Mouse (Mus musculus) frontal cortex, adult 2 months (tissue): ENCODE data around the gene Gm20604. TPM values are rescaled to one million over a fixed set of nuclear protein-coding genes. Genes with fewer than 3 reads are reported as not detected.

ENCODE experiments used
- DNase-seq, 2 experiments: peaks; one replicate each; pipeline ENCODE4 v3.0.0; 2022; ENCODE audit warnings: low spot score in 1 of 2; ENCODE audit errors: extremely low spot score in 1 of 2
- polyA plus RNA-seq: library from polyadenylated mRNA; depleted of rRNA; stranded (reverse); fragments of >200 nt; gene quantifications from 2 replicates; pipeline ENCODE4 v1.2.3, GENCODE M21; 2012; rRNA removed

Gene Gm20604
- 28.2 and 30.8 TPM in 2 replicates for polyA plus RNA-seq

GRCm38 (mm10) chr12:102758403-102758756 is at the start of gene Gm20604:
TSS of gene Gm20604 (minus strand) at chr12:102758672.
- no peak for DNase-seq

- no peak for DNase-seq
Measured at GRCm38 (mm10) chr12:102799528-102799927, 41.1 kb upstream of the Gm20604 start.

GRCm38 (mm10) chr12:102787927-102788326 is 29.5 kb upstream of the Gm20604 start:
- no peak for DNase-seq

- peak in 1 of 2 experiments; percentile 21 for DNase-seq
Measured at GRCm38 (mm10) chr12:102785593-102785985, 27.1 kb upstream of the Gm20604 start.

GRCm38 (mm10) chr12:102784899-102785592 is 26.6 kb upstream of the Gm20604 start:
- no peak for DNase-seq

- no peak for DNase-seq
Measured at GRCm38 (mm10) chr12:102782841-102783240, 24.4 kb upstream of the Gm20604 start.

GRCm38 (mm10) chr12:102779452-102779851 is 21.0 kb upstream of the Gm20604 start:
- no peak for DNase-seq

GRCm38 (mm10) chr12:102778151-102778550 is 19.7 kb upstream of the Gm20604 start:
- no peak for DNase-seq

GRCm38 (mm10) chr12:102776035-102776434 is 17.6 kb upstream of the Gm20604 start:
- no peak for DNase-seq

GRCm38 (mm10) chr12:102772676-102773075 is 14.2 kb upstream of the Gm20604 start:
- no peak for DNase-seq

- no peak for DNase-seq
Measured at GRCm38 (mm10) chr12:102771601-102772000, 13.1 kb upstream of the Gm20604 start.

- no peak for DNase-seq
Measured at GRCm38 (mm10) chr12:102769000-102769399, 10.5 kb upstream of the Gm20604 start.

- DNase-seq: no peak
Measured at GRCm38 (mm10) chr12:102763696-102764095, 5.2 kb upstream of the Gm20604 start.

- DNase-seq: no peak
Measured at GRCm38 (mm10) chr12:102761668-102762067, 3.2 kb upstream of the Gm20604 start.

- no peak for DNase-seq
Measured at GRCm38 (mm10) chr12:102758936-102759335, 464 bp upstream of the Gm20604 start.

- peak; percentile 95 to 97 for DNase-seq
Measured at GRCm38 (mm10) chr12:102757689-102758402, 626 bp downstream of the Gm20604 start, which contains the start of the genes Gm28051, Gon7 and Ubr7. TSS of gene Gm28051 (minus strand) at chr12:102757765. TSS of gene Gon7 (minus strand) at chr12:102757803. TSS of gene Ubr7 (plus strand) at chr12:102757967.

GRCm38 (mm10) chr12:102757055-102757688 is 1.3 kb downstream of the Gm20604 start:
- DNase-seq: no peak

GRCm38 (mm10) chr12:102756304-102756703 is 2.2 kb downstream of the Gm20604 start:
- no peak for DNase-seq

GRCm38 (mm10) chr12:102748256-102748655 is 10.2 kb downstream of the Gm20604 start:
- no peak for DNase-seq

GRCm38 (mm10) chr12:102744839-102745238 is 13.6 kb downstream of the Gm20604 start:
- no peak for DNase-seq
